Mouse (Mus musculus) embryonic fibroblast, embryonic 13.5 days (primary cell): ENCODE data around the gene Acvr1b.

Experiments used
- CTCF ChIP-seq: IDR thresholded peaks from 2 replicates; pipeline ENCODE4 v1.5.1; 2011; ENCODE audit warnings: mild to moderate bottlenecking, control low read depth, low read length, moderate library complexity, borderline replicate concordance; ENCODE audit not compliant: insufficient read depth
- POLR2A ChIP-seq: IDR thresholded peaks from 2 replicates; pipeline ENCODE4 v1.6.1; 2011; ENCODE audit warnings: low read depth, mild to moderate bottlenecking, control low read depth, low read length, moderate library complexity

GRCm38 (mm10) chr15:101198218-101198617 lies 24.4 kb downstream of the Acvr1b start:
- TF ChIP-seq CTCF, result peak; percentile 98
- TF ChIP-seq POLR2A, result no peak
